Mouse (Mus musculus) lung, embryonic 14.5 days (tissue): Measurements from ENCODE around the gene Hdgf. TPM values are rescaled to one million over a fixed set of nuclear protein-coding genes. Genes with fewer than 3 reads are reported as not detected.

Experiments used
- ATAC-seq: fragments of 200-750 bp; cut with Nextera tagmentation; 2 replicates; pipeline ENCODE4 v1.8.0; 2017; ENCODE audit warnings: mild to moderate bottlenecking, moderate TSS enrichment, moderate library complexity; ENCODE audit not compliant: insufficient read depth
- DNase-seq: peaks from one replicate; pipeline ENCODE4 v3.0.0-alpha.2; 2015
- H3K27ac ChIP-seq: fragments of 300-500 bp; sonication (generic); 2 replicates; pipeline ENCODE4 v1.5.1; 2014; ENCODE audit warnings: low read depth, mild to moderate bottlenecking, moderate library complexity
- H3K27me3 ChIP-seq: fragments of 300-500 bp; sonication (generic); 2 replicates; pipeline ENCODE4 v1.6.1; 2014; ENCODE audit warnings: low read length, control low read depth; ENCODE audit not compliant: insufficient read depth
- H3K36me3 ChIP-seq: fragments of 300-500 bp; sonication (generic); 2 replicates; pipeline ENCODE4 v1.6.1; 2014; ENCODE audit warnings: control low read depth; ENCODE audit not compliant: insufficient read depth
- H3K4me1 ChIP-seq: fragments of 300-500 bp; sonication (generic); 2 replicates; pipeline ENCODE4 v1.6.1; 2014; ENCODE audit warnings: antibody characterized with exemption, control low read depth; ENCODE audit not compliant: insufficient read depth
- H3K4me2 ChIP-seq: fragments of 300-500 bp; sonication (generic); 2 replicates; pipeline ENCODE4 v1.6.1; 2014; ENCODE audit warnings: mild to moderate bottlenecking
- H3K4me3 ChIP-seq: fragments of 300-500 bp; sonication (generic); 2 replicates; pipeline ENCODE4 v1.5.1; 2014; ENCODE audit warnings: low read depth, low read length
- H3K9ac ChIP-seq: fragments of 300-500 bp; sonication (generic); 2 replicates; pipeline ENCODE4 v1.6.1; 2014
- H3K9me3 ChIP-seq: fragments of 300-500 bp; sonication (generic); 2 replicates; pipeline ENCODE4 v1.6.1; 2016; ENCODE audit warnings: low read depth, low read length, control low read depth
- CTCF ChIP-seq: IDR thresholded peaks from 2 replicates; pipeline ENCODE4 v1.5.1; 2016; ENCODE audit warnings: antibody characterized with exemption, low read depth
- WGBS: fragments of 180-500 bp; shearing (Covaris S2); extraction: QIAGEN DNeasy Blood & Tissue Kit; methylation state at CpG from one replicate; pipeline ENCODE4 v1.1.7; 2014; 5-methylcytosine and 5-hydroxymethylcytosine counted together
- polyA plus RNA-seq: library from polyadenylated mRNA; unstranded; fragments of >200 nt; fragmentation: Nextera tagmentation; extraction: Ambion mirVana; gene quantifications from 2 replicates; pipeline ENCODE4 v1.2.1, GENCODE M21; 2014

Gene Hdgf
- polyA plus RNA-seq, 1 experiment from 2014 or later: 287 TPM

GRCm38 (mm10) chr3:87909381-87909780 is 3.3 kb downstream of the Hdgf start:
- H3K27me3 ChIP-seq: no peaks in the 10 kb centered on the region
- no peak for TF ChIP-seq CTCF
- 88% methylated on average over 2 of the region's 2 CpGs for WGBS
- ATAC-seq (no peak), DNase-seq (no peak)
- H3K9ac ChIP-seq: no peak overlapping the region
- H3K27ac ChIP-seq: peak overlapping the region; percentile 67; the same call in 1 of the 2 replicates
- no peaks in the 10 kb centered on the region for H3K9me3 ChIP-seq
- H3K4me1 ChIP-seq: peaks cover 37% of the 10 kb centered on the region
- peaks cover 24% of the 10 kb centered on the region for H3K36me3 ChIP-seq
- H3K4me3 ChIP-seq: peak overlapping the region; percentile 35; the same call in 1 of the 2 replicates
- peak overlapping the region; percentile 99 for H3K4me2 ChIP-seq

- Histone ChIP-seq H3K9me3 (no peaks in the 10 kb centered on the region), H3K9ac (peak overlapping the region; percentile 40), H3K4me1 (peaks cover 37% of the 10 kb centered on the region), H3K4me2 (peak overlapping the region; percentile 99), H3K4me3 (peak overlapping the region; percentile 35), H3K27me3 (no peaks in the 10 kb centered on the region), H3K36me3 (peaks cover 28% of the 10 kb centered on the region), H3K27ac (peak overlapping the region; percentile 67)
- 4% methylated on average over 4 of the region's 4 CpGs for WGBS
- no peak for ATAC-seq
- no peak for TF ChIP-seq CTCF
- DNase-seq: peak; percentile 34
Measured at GRCm38 (mm10) chr3:87909874-87910273, 3.8 kb downstream of the Hdgf start.

- DNase-seq: peak; percentile 89
- Histone ChIP-seq H3K4me3 (peak overlapping the region; percentile 35), H3K4me2 (peak overlapping the region; percentile 99), H3K9ac (peak overlapping the region; percentile 40), H3K27ac (peak overlapping the region; percentile 67), H3K36me3 (peaks cover 36% of the 10 kb centered on the region), H3K27me3 (no peaks in the 10 kb centered on the region), H3K4me1 (peaks cover 37% of the 10 kb centered on the region), H3K9me3 (no peaks in the 10 kb centered on the region)
- WGBS: 10% methylated on average over 12 of the region's 12 CpGs
- no peak for TF ChIP-seq CTCF
- ATAC-seq: peak; percentile 12
Measured at GRCm38 (mm10) chr3:87910573-87911141, 4.5 kb downstream of the Hdgf start.

GRCm38 (mm10) chr3:87913491-87913890 is 7.4 kb downstream of the Hdgf start:
- no peak overlapping the region for H3K9ac ChIP-seq
- ATAC-seq: no peak
- no peak for DNase-seq

GRCm38 (mm10) chr3:87913891-87914290 is 7.8 kb downstream of the Hdgf start:
- ATAC-seq: no peak
- no peak overlapping the region for H3K9ac ChIP-seq
- no peaks in the 10 kb centered on the region for H3K27me3 ChIP-seq
- no peak overlapping the region for H3K4me3 ChIP-seq
- no peak overlapping the region for H3K27ac ChIP-seq
- peaks cover 25% of the 10 kb centered on the region for H3K4me1 ChIP-seq
- H3K36me3 ChIP-seq: peaks cover 58% of the 10 kb centered on the region
- DNase-seq: no peak
- 92% methylated on average over 10 of the region's 10 CpGs for WGBS
- H3K4me2 ChIP-seq: no peak overlapping the region
- no peaks in the 10 kb centered on the region for H3K9me3 ChIP-seq
- TF ChIP-seq CTCF: no peak

More at GRCm38 (mm10) chr3:87913491-87913890, 7.4 kb downstream of the Hdgf start:
- Histone ChIP-seq H3K9me3 (no peaks in the 10 kb centered on the region), H3K4me1 (peaks cover 29% of the 10 kb centered on the region), H3K4me2 (no peak overlapping the region), H3K27me3 (no peaks in the 10 kb centered on the region), H3K36me3 (peaks cover 58% of the 10 kb centered on the region), H3K4me3 (no peak overlapping the region), H3K27ac (no peak overlapping the region)
- 79% methylated on average over 6 of the region's 7 CpGs for WGBS
- TF ChIP-seq CTCF: no peak

- H3K36me3 ChIP-seq: peaks cover 57% of the 10 kb centered on the region
- 87% methylated on average over 1 of the region's 1 CpGs for whole genome bisulfite sequencing
Measured at GRCm38 (mm10) chr3:87916990-87917389, 10.9 kb downstream of the Hdgf start.

GRCm38 (mm10) chr3:87918551-87918950 is 12.4 kb downstream of the Hdgf start:
- ATAC-seq (no peak), DNase-seq (no peak)
- no peaks in the 10 kb centered on the region for H3K9me3 ChIP-seq
- no peaks in the 10 kb centered on the region; the same call in 1 of the 2 replicates for H3K4me1 ChIP-seq
- H3K36me3 ChIP-seq: peaks cover 62% of the 10 kb centered on the region
- H3K27me3 ChIP-seq: no peaks in the 10 kb centered on the region
- TF ChIP-seq CTCF: no peak
- H3K4me2 ChIP-seq: no peak overlapping the region
- no peak overlapping the region for H3K27ac ChIP-seq
- peak overlapping the region; percentile 73; the same call in 1 of the 2 replicates for H3K4me3 ChIP-seq
- 88% methylated on average over 1 of the region's 1 CpGs for WGBS
- no peak overlapping the region for H3K9ac ChIP-seq

More at GRCm38 (mm10) chr3:87916990-87917389, 10.9 kb downstream of the Hdgf start:
- TF ChIP-seq CTCF: no peak
- Histone ChIP-seq H3K9ac (no peak overlapping the region), H3K4me3 (no peak overlapping the region), H3K4me1 (no peaks in the 10 kb centered on the region; the same call in 1 of the 2 replicates), H3K4me2 (no peak overlapping the region), H3K27me3 (no peaks in the 10 kb centered on the region), H3K27ac (no peak overlapping the region), H3K9me3 (no peaks in the 10 kb centered on the region)
- DNase-seq: no peak
- no peak for ATAC-seq
